Mouse (Mus musculus): ENCODE results near the gene Hid1. TPM values are rescaled to one million over a fixed set of nuclear protein-coding genes. Genes with fewer than 3 reads are reported as not detected.
A peak's percentile ranks its signal among the peaks of the same experiment; 100 is the strongest.

Gene Hid1
- total RNA-seq, 1 experiment: 2.4 TPM

DNA sequence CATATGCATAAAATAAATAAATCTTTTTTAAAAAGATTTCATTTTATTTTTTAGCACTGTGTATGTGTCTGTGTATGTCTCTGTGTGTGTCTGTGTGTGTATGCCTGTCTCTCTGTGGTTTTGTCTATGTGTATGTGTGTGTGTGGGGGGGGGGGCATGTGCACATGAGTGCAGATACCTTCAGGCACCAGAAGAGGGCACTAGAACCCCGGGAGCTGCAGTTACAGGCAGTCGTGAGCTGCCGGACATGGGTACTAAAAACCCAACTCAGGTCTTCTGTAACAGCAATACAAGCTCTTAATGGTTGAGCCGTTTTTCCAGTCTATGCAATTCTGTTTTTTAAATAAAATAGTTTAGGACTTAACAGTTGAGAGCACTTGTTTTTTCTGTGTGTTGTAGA is 66.8 kb downstream of the Hid1 start:
- in situ Hi-C loops (cut with MboI; ENCODE audit: low sequenced_read_pairs in 2 of 2, unreplicated experiment in 2 of 2): no loop called here
- Histone ChIP-seq H3K4me1 (ENCODE audit: control insufficient read depth in 2 of 2, insufficient read depth in 2 of 2, low read length in 2 of 2, poor library complexity in 1 of 2) (peaks cover 0 to 7% of the 10 kb centered on the region in 2 experiments; a peak in 1 of 4 replicates), H3K4me3 (ENCODE audit: insufficient read depth in 1 of 2, low read depth in 1 of 2, low read length in 2 of 2, poor library complexity in 1 of 2, severe bottlenecking in 1 of 2) (no peak overlapping the region), H3K9ac (ENCODE audit: insufficient read depth, low read depth, low read length, poor library complexity, severe bottlenecking) (no peak overlapping the region), H3K36me3 (ENCODE audit: control insufficient read depth, insufficient read depth, low read length, poor library complexity, severe bottlenecking) (no peaks in the 10 kb centered on the region), H3K27ac (ENCODE audit: insufficient read depth, low read depth, low read length, poor library complexity, severe bottlenecking) (no peak overlapping the region), H3K9me3 (ENCODE audit: control insufficient read depth, insufficient read depth, low read depth, low read length) (no peaks in the 10 kb centered on the region)
- no peak for DNase-seq (ENCODE audit: low read depth, low spot score)
- TF ChIP-seq ZC3H11A (IDR thresholded peaks at IDR 0.05; ENCODE audit: borderline replicate concordance, low read depth, low read length): 0 out of 2 replicates have a peak, but pooled peaks have one; percentile 8
- TF ChIP-seq MAFK (IDR thresholded peaks at IDR 0.05; ENCODE audit: insufficient read depth, low read depth, low read length): no peak

DNA sequence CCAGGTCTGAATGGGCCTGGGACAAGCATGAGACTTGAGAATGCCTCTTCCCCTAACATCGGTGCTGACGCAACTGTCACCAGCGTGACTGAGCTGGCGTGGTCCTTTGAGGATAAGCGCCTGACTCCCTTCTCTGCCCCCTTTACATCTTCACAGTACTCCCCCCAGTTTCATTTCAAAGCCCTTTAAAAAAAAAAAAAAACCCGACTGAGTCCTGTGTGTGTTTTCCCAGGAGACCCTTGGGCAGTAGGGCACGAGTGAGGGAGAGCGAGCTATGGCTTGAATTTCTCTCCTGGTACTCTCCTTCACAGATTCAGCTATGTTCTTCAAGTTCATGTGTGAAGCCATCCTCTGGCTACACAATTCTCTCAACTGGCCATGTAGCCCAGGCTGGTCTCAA is 69.4 kb downstream of the Hid1 start:
- H3K9me3 ChIP-seq (ENCODE audit: control insufficient read depth, insufficient read depth, low read depth, low read length): no peaks in the 10 kb centered on the region
- H3K9ac ChIP-seq (ENCODE audit: insufficient read depth, low read depth, low read length, poor library complexity, severe bottlenecking): no peak overlapping the region
- no peaks in the 10 kb centered on the region for H3K36me3 ChIP-seq (ENCODE audit: control insufficient read depth, insufficient read depth, low read length, poor library complexity, severe bottlenecking)
- DNase-seq (ENCODE audit: low read depth, low spot score): no peak
- H3K4me1 ChIP-seq (ENCODE audit: control insufficient read depth in 2 of 2, insufficient read depth in 2 of 2, low read length in 2 of 2, poor library complexity in 1 of 2): peaks cover 0 to 16% of the 10 kb centered on the region in 2 experiments; a peak in 1 of 4 replicates
- H3K27ac ChIP-seq (ENCODE audit: insufficient read depth, low read depth, low read length, poor library complexity, severe bottlenecking): no peak overlapping the region
- H3K4me3 ChIP-seq (ENCODE audit: insufficient read depth in 1 of 2, low read depth in 1 of 2, low read length in 2 of 2, poor library complexity in 1 of 2, severe bottlenecking in 1 of 2): peak overlapping the region in 1 of 2 experiments; percentile 75; a peak in 1 of 4 replicates
- in situ Hi-C loops (cut with MboI; ENCODE audit: low sequenced_read_pairs in 2 of 2, unreplicated experiment in 2 of 2): no loop called here
- TF ChIP-seq ZNF384 (IDR thresholded peaks at IDR 0.05; ENCODE audit: low read depth, low read length) (no peak), MAFK (IDR thresholded peaks at IDR 0.05; ENCODE audit: insufficient read depth, low read depth, low read length) (no peak), ZC3H11A (IDR thresholded peaks at IDR 0.05; ENCODE audit: borderline replicate concordance, low read depth, low read length) (no peak), HCFC1 (IDR thresholded peaks at IDR 0.05; ENCODE audit: borderline replicate concordance, insufficient read depth, low read length) (no peak), CHD2 (IDR thresholded peaks at IDR 0.05; ENCODE audit: low read depth, low read length) (no peak)

Other genes with a start within 250 kb of the Hid1 start
- gene Cd300lf, start 233.8 kb downstream of the Hid1 start, total RNA-seq (2012; rRNA removed): 0.40 and 0.42 TPM in 2 replicates
- 40.3 and 43.9 TPM in 2 replicates for gene Slc9a3r1, start 204.4 kb downstream of the Hid1 start, total RNA-seq (2012; rRNA removed)
- 14.7 and 17.2 TPM in 2 replicates for gene Tmem104, start 180.3 kb downstream of the Hid1 start, total RNA-seq (2012; rRNA removed)
- gene Nat9, start 179.9 kb downstream of the Hid1 start, total RNA-seq (2012; rRNA removed): 16.9 and 19.3 TPM in 2 replicates
- 0.21 and 0.22 TPM in 2 replicates for gene Grin2c, start 100.5 kb downstream of the Hid1 start, total RNA-seq (2012; rRNA removed)
- gene Fdxr, start 90.7 kb downstream of the Hid1 start, total RNA-seq (2012; rRNA removed): 12.1 and 21.0 TPM in 2 replicates
- 2.1 and 3.7 TPM in 2 replicates for gene Fads6, start 70.1 kb downstream of the Hid1 start, total RNA-seq (2012; rRNA removed)
- gene Otop2, start 60.6 kb downstream of the Hid1 start, total RNA-seq (2012; rRNA removed): 0.18 and 0.21 TPM in 2 replicates
- 0.11 TPM in 1 of 2 replicates, not detected in the other for gene Ush1g, start 45.7 kb downstream of the Hid1 start, total RNA-seq (2012; rRNA removed)
- not detected in 2 replicates for gene Otop3, start 33.0 kb downstream of the Hid1 start, total RNA-seq (2012; rRNA removed)
- 8.5 and 10.4 TPM in 2 replicates for gene Cdr2l, start 14.2 kb upstream of the Hid1 start, total RNA-seq (2012; rRNA removed)
- gene Mrpl58, start 36.0 kb upstream of the Hid1 start, total RNA-seq (2012; rRNA removed): 79.5 and 89.3 TPM in 2 replicates
- 275 and 342 TPM in 2 replicates for gene Atp5h, start 52.2 kb upstream of the Hid1 start, total RNA-seq (2012; rRNA removed)
- gene Kctd2, start 52.4 kb upstream of the Hid1 start, total RNA-seq (2012; rRNA removed): 14.0 and 19.5 TPM in 2 replicates
- gene Trim80, start 72.8 kb upstream of the Hid1 start, total RNA-seq (2012; rRNA removed): 0.31 and 0.58 TPM in 2 replicates
- gene Slc16a5, start 94.7 kb upstream of the Hid1 start, total RNA-seq (2012; rRNA removed): 1.1 and 1.6 TPM in 2 replicates
- gene Armc7, start 107.9 kb upstream of the Hid1 start, total RNA-seq (2012; rRNA removed): 4.8 and 5.0 TPM in 2 replicates
- gene Nt5c, start 124.1 kb upstream of the Hid1 start, total RNA-seq (2012; rRNA removed): 37.2 and 50.5 TPM in 2 replicates
- 164 and 205 TPM in 2 replicates for gene Jpt1, start 146.6 kb upstream of the Hid1 start, total RNA-seq (2012; rRNA removed)
- 325 and 579 TPM in 2 replicates for gene Sumo2, start 168.5 kb upstream of the Hid1 start, total RNA-seq (2012; rRNA removed)
- gene Nup85, start 196.7 kb upstream of the Hid1 start, total RNA-seq (2012; rRNA removed): 279 and 312 TPM in 2 replicates
- 51.6 and 74.9 TPM in 2 replicates for gene Mrps7, start 236.2 kb upstream of the Hid1 start, total RNA-seq (2012; rRNA removed)
- 31.7 and 39.7 TPM in 2 replicates for gene Gga3, start 236.3 kb upstream of the Hid1 start, total RNA-seq (2012; rRNA removed)
- 63.8 and 85.6 TPM in 2 replicates for gene Mif4gd, start 245.2 kb upstream of the Hid1 start, total RNA-seq (2012; rRNA removed)